15 mouse cellular contexts compared by ENCODE assay signal in genomic region chr6:136492251-136492650, GRCm38 (mm10). TPM values are rescaled to one million over a fixed set of nuclear protein-coding genes. Genes with fewer than 3 reads are reported as not detected.
DNase-seq lines count a peak whose midpoint lies in the region; ATAC-seq and TF ChIP-seq lines count a peak whose summit lies in the region.
"Had no signal": no experiment of that assay in that cellular context is flagged by ENCODE, and none has a peak within 500 bp of the region (broad histone marks: within the 10 kb centered on the region; RNA-seq: fewer than 3 reads in every experiment).

No protein-coding gene starts in this region.

- no peak overlapping the region for H3K4me2 ChIP-seq in intestine, embryonic 14.5 days (ENCODE audit: low read length)
- no peak overlapping the region for H3K4me2 ChIP-seq in intestine, embryonic 16.5 days (ENCODE audit: low read depth, low read length)
- H3K4me2 ChIP-seq: hindbrain, embryonic 13.5 days; lung, embryonic 15.5 days had no signal

- no peak overlapping the region for H3K9ac ChIP-seq in intestine, embryonic 14.5 days (ENCODE audit: low read length)
- H3K9ac ChIP-seq in intestine, embryonic 16.5 days (ENCODE audit: low read depth, low read length), result no peak overlapping the region
- H3K9ac ChIP-seq in ES-Bruce4 (ENCODE audit: low read depth, poor library complexity, severe bottlenecking), result no peak overlapping the region
- H3K9ac ChIP-seq: hindbrain, embryonic 13.5 days; lung, embryonic 15.5 days had no signal

- no peak for TF ChIP-seq EP300 in ES-Bruce4 (IDR thresholded peaks at IDR 0.05; ENCODE audit: insufficient read depth, low read depth, low read length)

- H3K36me3 ChIP-seq in intestine, embryonic 14.5 days (ENCODE audit: control insufficient read depth, insufficient read depth, low read length), result no peaks in the 10 kb centered on the region
- H3K36me3 ChIP-seq in intestine, embryonic 16.5 days (ENCODE audit: control insufficient read depth, insufficient read depth, low read length), result no peaks in the 10 kb centered on the region
- H3K36me3 ChIP-seq in ES-Bruce4 (ENCODE audit: control insufficient read depth, insufficient read depth, low read length, poor library complexity, severe bottlenecking), result no peaks in the 10 kb centered on the region
- H3K36me3 ChIP-seq: hindbrain, embryonic 13.5 days; lung, embryonic 15.5 days had no signal

- H3K27ac ChIP-seq in intestine, embryonic 14.5 days (ENCODE audit: low read depth), result no peak overlapping the region
- H3K27ac ChIP-seq in intestine, embryonic 16.5 days (ENCODE audit: low read length), result no peak overlapping the region
- H3K27ac ChIP-seq in ES-Bruce4 (ENCODE audit: insufficient read depth, low read length), result peak overlapping the region; percentile 98
- H3K27ac ChIP-seq: hindbrain, embryonic 13.5 days; lung, embryonic 15.5 days had no signal

- 0 out of 2 replicates have a peak, but pooled peaks cover 3% of the 10 kb centered on the region for H3K4me1 ChIP-seq in intestine, embryonic 14.5 days (replicated peaks; ENCODE audit: control insufficient read depth, insufficient read depth, low read length)
- no peaks in the 10 kb centered on the region for H3K4me1 ChIP-seq in intestine, embryonic 16.5 days (ENCODE audit: control insufficient read depth, insufficient read depth, low read length)
- H3K4me1 ChIP-seq in ES-Bruce4 (ENCODE audit: control insufficient read depth, insufficient read depth, low read length), result peaks cover 6% of the 10 kb centered on the region
- H3K4me1 ChIP-seq: hindbrain, embryonic 13.5 days had no signal

- ATAC-seq in intestine, embryonic 14.5 days (replicated peaks; ENCODE audit: low FRiP score, low TSS enrichment, low read depth), result no peak
- ATAC-seq in intestine, embryonic 16.5 days, result no peak
- peak; percentile 78 for ATAC-seq in monocyte, adult 5-6 weeks (replicated peaks; ENCODE audit: insufficient number of reproducible peaks, low FRiP score, low TSS enrichment, poor library complexity, severe bottlenecking)
- ATAC-seq: midbrain, embryonic 16.5 days; Patski had no signal

- H3K27me3 ChIP-seq in intestine, embryonic 14.5 days (replicated peaks; ENCODE audit: control insufficient read depth, insufficient read depth, low read length), result no peaks in the 10 kb centered on the region
- H3K27me3 ChIP-seq in intestine, embryonic 16.5 days (replicated peaks; ENCODE audit: control insufficient read depth, insufficient read depth, low read length), result no peaks in the 10 kb centered on the region
- no peaks in the 10 kb centered on the region for H3K27me3 ChIP-seq in ES-Bruce4 (ENCODE audit: control insufficient read depth, insufficient read depth, low read length, poor library complexity, severe bottlenecking)
- H3K27me3 ChIP-seq: hindbrain, embryonic 13.5 days; lung, embryonic 15.5 days; Patski had no signal

- WGBS in intestine, embryonic 14.5 days, result 84% methylated on average over 4 of the region's 4 CpGs
- 84% methylated on average over 4 of the region's 4 CpGs for WGBS in intestine, embryonic 16.5 days

- no peaks in the 10 kb centered on the region for H3K9me3 ChIP-seq in intestine, embryonic 14.5 days (ENCODE audit: control insufficient read depth, low read length)
- H3K9me3 ChIP-seq in intestine, embryonic 16.5 days (ENCODE audit: control insufficient read depth, low read length), result no peaks in the 10 kb centered on the region
- no peaks in the 10 kb centered on the region for H3K9me3 ChIP-seq in ES-Bruce4 (replicated peaks; ENCODE audit: control insufficient read depth, insufficient read depth, low read length, poor library complexity, severe bottlenecking)
- H3K9me3 ChIP-seq: hindbrain, embryonic 13.5 days; lung, embryonic 15.5 days had no signal

- no peak for TF ChIP-seq POLR2A in ES-Bruce4 (IDR thresholded peaks at IDR 0.05; ENCODE audit: insufficient read depth, low read length)

- DNase-seq in intestine, embryonic 14.5 days (ENCODE audit: low spot score), result peak; percentile 42
- peak; percentile 93 for DNase-seq in R1 (ENCODE audit: low read depth, low spot score)
- no peak for DNase-seq in kidney, postnatal 14 days
- no peak for DNase-seq in thymus, postnatal 25 days
- DNase-seq: adrenal gland, postnatal 25 days; cerebellum, adult 11 months; embryo, embryonic 11 days; right cerebral cortex, postnatal 4 days had no signal

- TF ChIP-seq CTCF in ES-Bruce4 (IDR thresholded peaks at IDR 0.05; ENCODE audit: low read depth, low read length), result no peak

- H3K4me3 ChIP-seq in intestine, embryonic 14.5 days (ENCODE audit: low read depth, low read length), result no peak overlapping the region
- H3K4me3 ChIP-seq in intestine, embryonic 16.5 days (ENCODE audit: low read length), result no peak overlapping the region
- H3K4me3 ChIP-seq in ES-Bruce4 (ENCODE audit: low read depth, low read length), result no peak overlapping the region
- H3K4me3 ChIP-seq: hindbrain, embryonic 13.5 days; lung, embryonic 15.5 days had no signal

RNA-seq across cellular contexts. Expression of gene Atf7ip, which starts 13.7 kb away (rescaled TPM):
- polyA plus RNA-seq in intestine, embryonic 14.5 days (2014; fragmentation: Nextera tagmentation; extraction: Ambion mirVana), result 32.9 and 36.0 TPM in 2 replicates
- polyA plus RNA-seq in intestine, embryonic 16.5 days (2015; fragmentation: Nextera tagmentation; extraction: Ambion mirVana), result 17.6 and 21.0 TPM in 2 replicates
- polyA plus RNA-seq in ES-Bruce4 (2011; ENCODE audit: insufficient read depth, insufficient read length, low read depth, missing spikeins), result 110 and 114 TPM in 2 replicates
- 53.5 to 127 TPM (median 61.9 TPM) in 3 replicates for total RNA-seq in monocyte, adult 5-6 weeks (2017)

Comparison
In these comparisons a context has a peak if more than half of its experiments do, and no peak if none do; other contexts are left out.
1. DNase-seq: peak in intestine, embryonic 14.5 days (single experiment) and R1 (single experiment); none in kidney, postnatal 14 days (single experiment) and thymus, postnatal 25 days (single experiment).